ENCODE assay signal across 15 mouse cellular contexts in the genomic region with DNA sequence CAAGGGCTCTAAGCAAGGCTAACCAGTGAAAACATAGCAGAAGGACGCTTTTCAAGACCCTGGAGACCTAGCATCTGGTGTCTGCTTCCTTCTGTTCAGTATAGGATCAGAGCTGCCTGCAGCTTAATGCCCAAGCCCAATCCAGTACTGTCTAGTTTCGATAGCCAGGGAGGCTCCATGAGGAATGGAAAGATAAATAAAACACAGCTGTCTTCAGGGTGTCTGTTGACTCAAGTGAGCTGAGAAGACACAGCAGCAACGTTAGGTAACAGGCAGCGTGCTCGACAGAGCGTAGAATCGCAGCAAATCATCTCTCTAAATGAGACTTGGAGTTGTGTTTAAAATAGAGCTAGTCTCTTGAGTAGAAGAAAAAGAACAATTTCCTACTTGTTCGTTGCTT. TPM values are rescaled to one million over a fixed set of nuclear protein-coding genes. Genes with fewer than 3 reads are reported as not detected.
A peak's percentile ranks its signal among the peaks of the same experiment; 100 is the strongest.
DNase-seq lines count a peak whose midpoint lies in the region; ATAC-seq and TF ChIP-seq lines count a peak whose summit lies in the region.
"Had no signal": no experiment of that assay in that cellular context is flagged by ENCODE, and none has a peak within 500 bp of the region (broad histone marks: within the 10 kb centered on the region; RNA-seq: fewer than 3 reads in every experiment).

No protein-coding gene starts in this region.

- 22% methylated on average over 8 of the region's 8 CpGs for WGBS in kidney, postnatal 0 days
- 41% methylated on average over 8 of the region's 8 CpGs for WGBS in embryonic facial prominence, embryonic 14.5 days
- WGBS in hindbrain, embryonic 11.5 days = 67% methylated on average over 8 of the region's 8 CpGs

- no peak overlapping the region for H3K4me3 ChIP-seq in kidney, postnatal 0 days (replicated peaks; ENCODE audit: low read depth, low read length)
- H3K4me3 ChIP-seq in embryonic facial prominence, embryonic 14.5 days (ENCODE audit: low read depth, low read length) = no peak overlapping the region
- H3K4me3 ChIP-seq in hindbrain, embryonic 11.5 days (ENCODE audit: low read depth, low read length) = no peak overlapping the region
- H3K4me3 ChIP-seq: hindbrain, embryonic 15.5 days; limb, embryonic 15.5 days; myocyte had no signal

- no peaks in the 10 kb centered on the region for H3K9me3 ChIP-seq in kidney, postnatal 0 days (replicated peaks; ENCODE audit: low read length)
- H3K9me3 ChIP-seq in embryonic facial prominence, embryonic 14.5 days (ENCODE audit: control insufficient read depth, low read length) = no peaks in the 10 kb centered on the region
- no peaks in the 10 kb centered on the region for H3K9me3 ChIP-seq in hindbrain, embryonic 11.5 days (ENCODE audit: control insufficient read depth, low read length)
- H3K9me3 ChIP-seq: hindbrain, embryonic 15.5 days; limb, embryonic 15.5 days had no signal

- TF ChIP-seq CTCF in kidney, postnatal 0 days (IDR thresholded peaks at IDR 0.05; ENCODE audit: low read depth) = no peak

- peak; percentile 82; the same call in 1 of the 2 replicates for ATAC-seq in kidney, postnatal 0 days (replicated peaks; ENCODE audit: low FRiP score, low read depth)
- peak; percentile 37; the same call in 1 of the 2 replicates for ATAC-seq in embryonic facial prominence, embryonic 14.5 days (ENCODE audit: low read depth)
- ATAC-seq in hindbrain, embryonic 11.5 days (ENCODE audit: low FRiP score) = no peak
- ATAC-seq: CD4-positive, CD25-positive, alpha-beta regulatory T cell, adult 4 months had no signal

- H3K4me2 ChIP-seq in kidney, postnatal 0 days (ENCODE audit: low read length) = no peak overlapping the region
- no peak overlapping the region for H3K4me2 ChIP-seq in embryonic facial prominence, embryonic 14.5 days (ENCODE audit: low read depth, low read length)
- H3K4me2 ChIP-seq in hindbrain, embryonic 11.5 days (replicated peaks; ENCODE audit: low read depth, low read length) = no peak overlapping the region
- H3K4me2 ChIP-seq: heart, embryonic 11.5 days; hindbrain, embryonic 15.5 days; limb, embryonic 15.5 days had no signal

- H3K4me1 ChIP-seq in kidney, postnatal 0 days (replicated peaks; ENCODE audit: insufficient read depth, low read length) = no peaks in the 10 kb centered on the region
- 0 out of 2 replicates have a peak, but pooled peaks cover 6% of the 10 kb centered on the region for H3K4me1 ChIP-seq in embryonic facial prominence, embryonic 14.5 days (ENCODE audit: control insufficient read depth, insufficient read depth, low read length)
- no peaks in the 10 kb centered on the region for H3K4me1 ChIP-seq in hindbrain, embryonic 11.5 days (replicated peaks; ENCODE audit: control insufficient read depth, insufficient read depth, low read length)
- H3K4me1 ChIP-seq: hindbrain, embryonic 15.5 days; limb, embryonic 15.5 days had no signal

- H3K27me3 ChIP-seq in kidney, postnatal 0 days (ENCODE audit: insufficient read depth, low read length) = no peaks in the 10 kb centered on the region
- H3K27me3 ChIP-seq in embryonic facial prominence, embryonic 14.5 days (replicated peaks; ENCODE audit: control insufficient read depth, insufficient read depth, low read length) = no peaks in the 10 kb centered on the region
- H3K27me3 ChIP-seq in hindbrain, embryonic 11.5 days (ENCODE audit: control insufficient read depth, insufficient read depth, low read length) = no peaks in the 10 kb centered on the region
- H3K27me3 ChIP-seq: hindbrain, embryonic 15.5 days; limb, embryonic 15.5 days had no signal

- no peak overlapping the region for H3K9ac ChIP-seq in kidney, postnatal 0 days (ENCODE audit: low read depth, low read length)
- no peak overlapping the region for H3K9ac ChIP-seq in embryonic facial prominence, embryonic 14.5 days (ENCODE audit: low read depth, low read length)
- H3K9ac ChIP-seq in hindbrain, embryonic 11.5 days (ENCODE audit: low read depth, low read length) = no peak overlapping the region
- H3K9ac ChIP-seq: hindbrain, embryonic 15.5 days; limb, embryonic 15.5 days had no signal

- H3K36me3 ChIP-seq in kidney, postnatal 0 days (ENCODE audit: insufficient read depth, low read length) = no peaks in the 10 kb centered on the region
- H3K36me3 ChIP-seq in embryonic facial prominence, embryonic 14.5 days (ENCODE audit: control insufficient read depth, insufficient read depth, low read length) = no peaks in the 10 kb centered on the region
- no peaks in the 10 kb centered on the region for H3K36me3 ChIP-seq in hindbrain, embryonic 11.5 days (ENCODE audit: control insufficient read depth, insufficient read depth, low read length)
- H3K36me3 ChIP-seq: hindbrain, embryonic 15.5 days; limb, embryonic 15.5 days had no signal

- DNase-seq in kidney, postnatal 0 days (ENCODE audit: low spot score) = peak; percentile 85
- DNase-seq in kidney, adult 18-20 months = no peak
- DNase-seq in brain, adult 2 months (ENCODE audit: low read depth, low spot score) = peak; percentile 59
- DNase-seq in embryonic facial prominence, embryonic 14.5 days (ENCODE audit: low spot score) = peak; percentile 66
- DNase-seq in mesoderm, embryonic 11.5 days (ENCODE audit: low read depth, low spot score) = peak; percentile 32
- DNase-seq in layer of hippocampus, adult 9-11 months = no peak
- DNase-seq in B cell, adult 2 months = no peak
- no peak for DNase-seq in hindbrain, embryonic 11.5 days (ENCODE audit: low spot score)
- DNase-seq: cerebellum, postnatal 25 days; thymus, postnatal 4 days had no signal

- peak overlapping the region; percentile 57 for H3K27ac ChIP-seq in kidney, postnatal 0 days
- no peak overlapping the region for H3K27ac ChIP-seq in embryonic facial prominence, embryonic 14.5 days (replicated peaks; ENCODE audit: low read depth, low read length)
- H3K27ac ChIP-seq in hindbrain, embryonic 11.5 days (ENCODE audit: low read depth, low read length) = no peak overlapping the region
- H3K27ac ChIP-seq: hindbrain, embryonic 15.5 days; limb, embryonic 15.5 days had no signal

RNA-seq across cellular contexts. Expression of a gene that starts 31.8 kb away (rescaled TPM):
- 2.3 and 2.6 TPM in 2 replicates for polyA plus RNA-seq in kidney, postnatal 0 days (2015; fragmentation: Nextera tagmentation; extraction: Ambion mirVana)
- polyA plus RNA-seq in embryonic facial prominence, embryonic 14.5 days (2014; fragmentation: Nextera tagmentation; extraction: Ambion mirVana) = 4.0 and 4.4 TPM in 2 replicates
- polyA plus RNA-seq in hindbrain, embryonic 11.5 days (2014; fragmentation: Nextera tagmentation; extraction: Ambion mirVana) = 1.4 and 1.6 TPM in 2 replicates

RNA-seq across cellular contexts. Expression of a gene that starts 32.0 kb away (rescaled TPM):
- 5.5 and 5.8 TPM in 2 replicates for polyA plus RNA-seq in kidney, postnatal 0 days (2015; fragmentation: Nextera tagmentation; extraction: Ambion mirVana)
- 11.5 and 12.3 TPM in 2 replicates for polyA plus RNA-seq in embryonic facial prominence, embryonic 14.5 days (2014; fragmentation: Nextera tagmentation; extraction: Ambion mirVana)
- 4.3 and 4.9 TPM in 2 replicates for polyA plus RNA-seq in hindbrain, embryonic 11.5 days (2014; fragmentation: Nextera tagmentation; extraction: Ambion mirVana)

Comparison
In these comparisons a context has a peak if more than half of its experiments do, and no peak if none do; other contexts are left out.
1. DNase-seq: peak in kidney, postnatal 0 days (single experiment), brain, adult 2 months (single experiment), embryonic facial prominence, embryonic 14.5 days (single experiment) and mesoderm, embryonic 11.5 days (single experiment); none in kidney, adult 18-20 months (single experiment), layer of hippocampus, adult 9-11 months (single experiment), B cell, adult 2 months (0 of 2) and hindbrain, embryonic 11.5 days (single experiment).